Mouse (Mus musculus) thymus, postnatal 0 days (tissue): ENCODE data around the gene Pdcd11. TPM values are rescaled to one million over a fixed set of nuclear protein-coding genes. Genes with fewer than 3 reads are reported as not detected.
"Not testable (repeated sequence)": the region's sequence is repeated elsewhere in the genome, so short reads cannot be mapped to it uniquely, and the experiment has no call there.

Experiments used
- DNase-seq: peaks from one replicate; pipeline ENCODE4 v3.0.0-alpha.2; 2015; ENCODE audit warnings: low spot score
- polyA plus RNA-seq: library from polyadenylated mRNA; unstranded; fragments of >200 nt; fragmentation: Nextera tagmentation; extraction: Ambion mirVana; gene quantifications from 2 replicates; pipeline ENCODE4 v1.2.1, GENCODE M21; 2015

Pdcd11 gene
- polyA plus RNA-seq, 1 experiment from 2014 or later: 9.1 TPM

DNA sequence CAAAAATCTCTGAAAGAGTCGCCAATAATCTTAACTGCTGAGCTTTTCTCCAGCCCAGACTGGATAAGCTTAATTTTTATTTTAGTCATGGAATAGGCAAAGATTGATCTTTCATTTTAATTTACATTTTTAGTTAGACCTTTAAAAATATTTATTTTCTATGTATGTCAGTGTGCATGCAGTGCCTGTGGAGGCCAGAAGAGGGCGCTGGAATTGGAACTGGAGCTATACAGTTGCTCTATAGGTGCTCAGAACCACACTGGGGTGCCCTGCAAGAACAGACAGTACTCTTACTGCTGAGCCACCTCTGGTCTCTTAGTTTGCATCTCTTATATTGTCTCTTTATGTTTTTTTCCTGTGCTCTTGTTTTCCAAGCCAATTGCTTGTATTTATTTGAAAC is 32.2 kb downstream of the Pdcd11 start:
- DNase-seq: peak; percentile 50

DNA sequence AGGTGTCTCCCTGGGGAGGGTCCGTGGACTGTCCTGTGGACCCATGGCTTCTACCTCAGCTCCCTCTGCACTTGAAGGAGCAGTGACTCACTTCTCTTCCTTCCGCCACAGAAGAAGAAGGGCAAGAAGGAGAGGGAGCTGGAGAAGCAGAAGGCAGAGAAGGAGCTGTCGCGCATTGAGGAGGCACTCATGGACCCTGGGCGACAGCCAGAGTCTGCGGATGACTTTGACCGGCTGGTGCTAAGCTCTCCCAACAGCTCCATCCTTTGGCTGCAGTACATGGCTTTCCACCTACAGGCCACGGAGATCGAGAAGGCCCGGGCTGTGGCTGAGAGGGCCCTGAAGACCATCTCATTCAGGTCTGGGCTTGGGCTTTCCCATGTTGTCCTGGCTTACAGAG is 37.6 kb downstream of the Pdcd11 start:
- DNase-seq: no peak

DNA sequence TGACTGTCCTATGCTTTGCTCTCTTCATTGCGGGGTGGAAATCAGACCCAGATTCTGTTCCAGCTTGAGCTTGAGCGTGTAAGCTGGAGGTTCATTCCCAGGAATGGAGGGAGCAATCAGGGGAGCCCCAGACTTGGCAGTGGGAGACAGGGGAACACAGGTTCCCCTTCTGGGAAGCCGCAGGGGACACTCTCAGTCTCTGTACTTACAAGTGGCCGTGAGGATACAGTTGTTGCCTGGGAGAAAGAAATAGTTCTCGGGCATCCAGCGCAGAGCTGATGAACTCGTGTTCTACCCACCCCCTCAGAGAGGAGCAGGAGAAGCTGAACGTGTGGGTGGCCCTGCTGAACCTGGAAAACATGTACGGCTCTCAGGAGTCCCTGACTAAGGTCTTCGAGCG is 38.3 kb downstream of the Pdcd11 start:
- DNase-seq: no peak

DNA sequence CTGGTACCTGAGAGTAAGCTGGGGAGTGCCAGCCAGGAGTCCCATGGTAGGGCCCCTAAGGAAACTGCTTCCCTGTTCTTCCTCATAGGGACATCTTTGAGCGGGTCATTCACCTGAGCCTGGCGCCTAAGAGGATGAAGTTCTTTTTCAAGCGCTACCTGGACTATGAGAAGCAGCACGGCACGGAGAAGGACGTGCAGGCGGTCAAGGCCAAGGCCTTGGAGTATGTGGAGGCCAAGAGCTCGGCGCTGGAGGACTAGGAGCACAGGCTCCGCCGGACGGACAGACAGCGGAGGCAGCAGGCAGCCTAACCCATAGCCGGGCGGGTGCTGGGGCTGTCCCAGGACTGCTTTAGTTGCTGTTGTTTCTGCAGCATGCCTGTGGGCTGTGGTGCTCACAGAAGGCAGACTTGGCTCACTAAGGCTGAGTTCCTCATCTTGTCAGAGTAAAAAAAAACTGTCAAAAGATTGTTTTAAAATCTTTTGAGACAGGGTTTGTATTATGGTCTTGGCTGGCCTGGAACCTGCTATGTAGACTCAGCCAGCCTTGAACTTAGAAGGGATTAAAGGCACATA is 40.1 kb downstream of the Pdcd11 start:
- no peak for DNase-seq

DNA sequence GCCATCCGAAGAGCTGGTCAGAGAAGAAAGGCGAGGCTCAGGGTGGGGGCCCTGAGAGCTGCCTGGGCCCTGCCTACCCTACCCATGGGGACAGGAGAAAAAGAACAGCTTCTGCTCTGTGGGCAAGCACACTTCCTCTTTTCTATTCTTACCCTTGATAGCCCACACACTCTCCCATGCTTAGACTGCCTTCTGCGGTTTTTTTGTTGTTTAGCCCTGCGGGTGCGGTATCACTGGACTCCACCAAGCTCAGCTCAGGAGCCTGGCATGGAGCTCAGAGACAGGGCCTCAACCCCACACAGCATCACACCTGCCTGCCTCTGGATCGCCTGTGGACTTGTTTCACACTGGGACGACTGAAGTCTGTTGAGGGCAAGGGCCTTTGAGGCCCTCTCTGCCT is 42.6 kb downstream of the Pdcd11 start:
- DNase-seq: no peak

DNA sequence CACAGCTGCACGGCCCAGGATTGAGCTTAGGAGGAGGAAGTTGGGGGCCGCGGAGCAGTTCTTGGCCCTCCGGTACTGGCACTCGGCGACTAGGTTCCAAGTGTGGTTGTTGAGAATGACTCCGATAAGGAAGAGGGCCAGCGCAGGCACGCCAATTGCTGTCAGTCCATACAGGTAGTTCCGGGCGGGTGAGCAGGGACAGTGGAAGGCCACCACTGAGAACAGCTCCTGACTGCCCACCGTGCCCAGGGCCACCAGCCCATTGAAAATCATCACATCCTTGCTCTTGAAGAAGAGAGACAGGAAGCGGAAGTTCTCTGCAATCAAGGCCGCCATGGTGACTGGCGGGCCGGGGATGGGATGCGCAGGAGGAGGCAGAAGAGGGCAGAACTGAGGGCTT is 45.0 kb downstream of the Pdcd11 start:
- no peak for DNase-seq

DNA sequence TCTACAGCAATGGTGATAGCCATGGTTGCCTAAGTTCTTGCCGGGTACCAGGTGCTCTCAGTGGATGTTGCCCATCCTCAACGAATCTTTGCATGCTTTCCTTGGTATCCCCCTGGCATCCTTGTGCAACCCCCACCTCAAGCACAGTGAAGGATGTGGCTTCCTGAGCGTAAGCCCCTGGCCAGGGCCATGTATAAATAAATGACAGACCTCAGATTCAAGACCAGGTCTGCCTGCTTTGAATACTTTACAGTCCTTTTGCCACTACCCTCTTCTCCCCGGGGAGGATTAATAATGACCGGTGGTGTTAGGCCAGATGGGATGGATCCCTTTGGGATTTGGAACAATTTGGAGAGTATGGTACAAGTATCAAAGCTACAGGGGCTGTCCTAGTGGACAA is 45.6 kb downstream of the Pdcd11 start:
- no peak for DNase-seq

DNA sequence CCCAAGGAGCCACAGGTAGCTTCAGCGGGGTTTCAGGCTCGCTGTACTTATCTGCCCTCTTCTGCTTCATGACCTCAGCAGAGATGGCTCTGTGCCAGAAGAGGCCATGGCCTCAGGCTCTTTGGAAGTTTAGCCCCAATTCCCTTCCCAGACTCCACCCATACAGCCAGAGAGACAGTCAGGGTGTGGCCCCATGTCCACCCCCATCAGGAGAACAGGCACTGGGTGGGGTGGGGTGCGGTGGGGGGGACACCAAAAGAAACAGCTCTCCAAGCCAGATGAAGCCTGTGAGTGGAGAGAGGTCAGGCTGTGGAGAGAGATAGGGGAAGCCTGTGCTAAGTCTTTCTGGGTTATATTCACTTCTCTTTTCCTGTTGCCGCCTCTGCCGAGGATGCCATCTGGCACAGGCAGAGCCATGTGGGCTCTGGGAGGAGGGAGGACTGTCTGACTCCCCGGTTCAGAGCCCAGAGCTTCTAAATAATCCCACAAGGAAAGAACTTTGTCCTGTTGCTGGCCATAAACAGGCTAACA is 46.5 kb downstream of the Pdcd11 start:
- DNase-seq: peak; percentile 55

DNA sequence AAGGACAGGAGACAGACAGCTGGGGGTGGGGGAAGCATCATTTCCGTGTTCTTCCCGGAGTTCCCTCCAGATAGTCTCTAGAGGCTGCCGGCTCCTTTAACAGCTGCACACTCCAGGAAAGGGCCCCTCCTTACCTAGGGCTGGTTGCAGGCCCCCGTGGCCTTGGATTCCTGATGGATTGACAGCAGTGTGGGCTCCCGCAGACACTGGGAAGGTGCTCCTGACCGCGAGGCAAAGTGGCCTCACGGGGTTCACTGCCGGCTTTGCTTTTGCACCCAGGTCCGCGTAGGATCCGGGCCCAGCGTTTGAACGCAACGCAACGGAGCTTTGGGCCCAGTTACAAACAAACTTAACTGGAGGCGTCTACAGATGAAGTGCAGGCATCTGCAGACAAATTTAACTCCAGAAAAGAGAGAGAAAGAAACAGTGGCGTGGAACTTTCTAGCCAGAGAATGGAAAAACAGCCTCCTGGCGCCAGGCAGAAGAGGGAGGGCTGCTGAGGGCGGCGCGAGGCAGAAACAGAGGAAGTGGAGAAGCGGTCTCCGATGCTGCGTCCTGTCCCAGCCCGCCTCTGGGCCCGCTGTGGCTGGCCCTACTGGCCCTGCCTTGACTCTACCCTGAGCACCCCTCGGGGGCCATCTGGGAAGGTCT is 47.3 kb downstream of the Pdcd11 start, which contains the start of gene Calhm2:
TSS of gene Calhm2 (minus strand) at position 524 of the 651 bp plus-strand sequence.
- peak; percentile 51 for DNase-seq

DNA sequence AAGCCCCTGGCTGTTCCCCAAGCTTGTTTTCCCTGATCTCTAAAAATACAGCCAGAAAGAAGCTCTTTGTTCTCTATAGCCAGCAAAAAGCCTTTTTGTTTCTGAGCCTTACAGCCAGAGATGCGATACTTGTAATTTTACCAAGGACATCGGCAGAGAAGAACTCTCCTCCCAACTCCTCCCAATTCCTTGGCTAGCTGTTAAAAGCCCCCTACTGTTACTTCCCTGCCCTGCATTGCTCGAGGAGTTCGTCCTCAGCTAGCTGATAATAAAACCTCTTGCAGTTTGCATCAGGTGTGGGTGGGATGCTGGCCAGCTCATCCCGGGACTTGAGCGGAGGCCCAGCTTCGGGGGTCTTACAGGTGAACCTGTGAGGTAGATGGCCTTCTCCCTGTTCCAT is 49.0 kb downstream of the Pdcd11 start:
- not testable (repeated sequence) for DNase-seq

DNA sequence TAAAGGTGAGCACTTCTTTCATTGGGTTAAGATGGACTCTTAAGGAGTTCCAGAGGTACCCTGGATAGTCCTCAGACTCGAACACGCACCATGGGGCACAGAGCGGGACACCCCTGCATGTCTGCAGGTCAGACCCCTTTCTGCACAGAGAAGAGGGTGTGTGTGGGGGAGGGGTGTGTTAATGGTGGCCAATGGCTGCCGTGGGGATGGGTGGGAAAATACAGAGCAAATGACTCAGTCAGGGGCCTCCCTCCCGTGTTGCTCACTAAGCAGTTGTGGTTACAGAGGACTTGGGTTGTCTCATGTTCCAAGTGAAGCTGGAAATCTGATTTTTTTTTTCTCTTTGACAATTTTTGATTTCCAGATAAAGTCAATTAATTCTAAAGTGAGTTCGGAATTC is 51.9 kb downstream of the Pdcd11 start:
- no peak for DNase-seq

DNA sequence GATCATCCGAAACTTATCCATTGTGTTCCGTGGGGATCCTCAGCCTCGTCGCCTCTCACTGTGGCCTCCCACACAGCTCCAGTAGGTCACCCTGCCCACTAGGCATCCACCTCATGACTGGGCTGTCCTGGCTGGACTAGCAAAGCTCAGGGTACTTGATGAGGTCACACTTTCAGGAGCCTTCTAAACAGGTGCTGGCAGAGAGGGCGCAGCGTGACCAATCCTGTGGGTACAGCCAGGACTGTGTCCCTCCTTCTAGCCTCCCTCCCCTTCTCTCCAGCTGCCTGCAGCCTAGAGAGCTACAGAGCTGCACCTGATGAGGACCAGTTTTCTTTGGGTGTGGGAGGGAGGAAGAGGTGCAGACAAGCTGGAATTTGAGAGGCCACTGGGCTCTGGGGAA is 53.6 kb downstream of the Pdcd11 start, which contains the start of gene Calhm1:
TSS of gene Calhm1 (minus strand) at position 101 of the 400 bp plus-strand sequence.
- DNase-seq: no peak

DNA sequence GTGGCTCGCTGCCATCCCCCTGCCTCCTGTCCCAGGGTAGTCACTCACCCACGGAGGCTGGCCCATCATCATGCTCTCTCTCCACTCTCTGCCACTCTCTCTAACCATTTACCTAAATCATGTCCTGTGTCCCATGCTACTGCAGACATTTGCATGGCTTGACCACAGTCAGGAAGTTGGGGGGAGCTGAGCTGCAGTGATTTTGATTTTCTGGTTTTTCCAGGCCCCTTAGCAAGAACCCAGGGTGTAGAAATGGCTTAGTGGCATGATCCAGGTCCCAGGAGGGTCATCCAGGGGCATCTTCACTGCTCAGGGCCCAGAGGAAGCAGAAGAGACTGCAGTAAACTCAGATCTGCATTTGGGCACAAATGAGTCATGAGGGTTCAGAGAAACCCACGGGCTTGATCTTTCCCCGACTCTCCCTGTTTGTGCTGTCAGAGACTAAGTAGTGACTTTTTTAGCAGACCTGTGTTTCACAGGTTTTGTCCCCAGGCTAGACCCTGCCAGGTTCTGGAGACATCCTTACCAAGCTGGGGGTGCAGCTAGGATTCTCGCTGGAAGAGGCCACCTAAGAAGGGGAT is 57.8 kb downstream of the Pdcd11 start:
- DNase-seq: no peak

DNA sequence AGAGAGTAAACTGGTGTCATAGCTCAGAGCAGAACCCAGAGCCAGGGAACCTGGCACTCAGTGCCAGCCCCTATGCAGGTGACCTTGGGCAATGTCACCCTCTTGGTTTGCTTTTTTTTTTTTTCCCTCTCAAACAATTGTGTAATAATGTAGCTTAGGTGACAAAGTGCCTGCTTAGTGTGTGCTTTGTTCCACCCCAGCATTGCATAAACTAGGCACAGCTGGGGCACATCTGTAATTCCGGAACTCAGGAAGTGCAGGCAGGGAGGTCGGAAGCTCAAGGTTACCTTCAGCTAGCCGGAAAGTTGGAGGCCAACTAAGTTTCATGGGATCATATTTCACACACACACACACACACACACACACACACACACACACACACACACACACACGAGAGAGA is 59.3 kb downstream of the Pdcd11 start:
- DNase-seq: no peak

DNA sequence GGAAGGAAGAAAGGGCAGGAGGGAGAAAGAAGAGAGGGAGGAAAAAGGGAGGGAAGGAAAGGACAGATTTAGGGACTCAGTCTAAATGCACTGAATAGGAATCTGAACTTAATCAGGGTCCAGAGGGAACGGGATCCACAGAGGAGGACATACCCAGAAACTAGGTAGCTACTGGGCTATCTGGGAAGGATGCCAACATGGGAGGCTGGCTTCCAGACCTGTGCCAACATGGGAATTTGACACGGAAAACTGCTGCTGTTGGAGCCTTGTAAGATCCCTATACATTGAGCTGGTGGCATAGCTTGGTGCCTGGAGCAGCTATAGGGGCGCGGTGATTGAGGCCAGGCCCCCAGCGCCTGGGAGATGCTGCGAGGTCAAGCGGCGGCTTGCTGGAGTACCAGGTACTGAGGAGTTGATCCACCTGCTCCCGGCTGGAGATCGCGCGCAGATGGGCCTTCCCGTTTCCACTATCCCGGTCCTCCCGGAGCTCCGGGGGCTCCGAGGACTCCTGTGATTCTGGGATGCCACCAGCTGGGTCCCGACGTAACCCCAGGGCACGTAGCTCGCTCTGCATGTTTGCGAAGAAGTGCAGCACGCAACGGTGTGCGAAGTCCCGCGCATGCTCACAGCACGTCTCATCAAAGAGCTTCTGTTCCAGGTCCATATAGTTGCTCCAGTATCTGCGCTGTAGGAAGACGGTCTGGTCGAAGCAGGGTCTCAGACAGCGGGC is 60.9 kb downstream of the Pdcd11 start:
- no peak for DNase-seq

DNA sequence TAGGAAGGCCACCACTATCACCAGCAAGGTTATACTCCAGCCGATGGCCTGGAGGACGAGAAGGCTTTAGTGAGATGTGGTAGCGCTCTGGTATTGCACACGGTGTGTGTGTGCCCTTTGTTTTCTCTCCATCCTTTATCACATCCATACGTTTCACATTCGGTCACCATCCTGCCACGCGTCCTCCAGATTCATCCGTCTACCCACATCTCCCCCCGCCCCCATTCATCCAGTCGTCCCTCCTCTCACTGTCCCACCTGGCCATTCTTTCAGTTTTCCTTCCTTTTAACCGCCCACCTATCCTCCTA is 61.4 kb downstream of the Pdcd11 start:
- DNase-seq: no peak

DNA sequence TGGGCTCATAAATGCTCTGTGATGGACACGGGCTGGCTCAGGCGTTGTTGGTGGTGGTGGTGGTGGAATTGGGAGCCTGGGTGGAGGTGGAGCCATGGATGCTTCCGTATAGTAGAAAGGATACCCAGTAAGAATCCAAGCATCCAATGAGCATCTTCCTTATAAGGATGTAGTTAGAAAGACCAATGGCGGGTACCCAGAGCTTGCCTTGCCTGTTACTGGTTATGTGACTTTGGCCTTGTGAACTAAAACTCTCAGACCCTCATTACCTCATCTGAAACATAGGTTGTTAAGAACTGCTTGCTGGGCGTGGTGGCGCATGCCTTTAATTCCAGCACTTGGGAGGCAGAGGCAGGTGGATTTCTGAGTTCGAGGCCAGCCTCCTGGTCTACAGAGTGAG is 63.2 kb downstream of the Pdcd11 start:
- no peak for DNase-seq

DNA sequence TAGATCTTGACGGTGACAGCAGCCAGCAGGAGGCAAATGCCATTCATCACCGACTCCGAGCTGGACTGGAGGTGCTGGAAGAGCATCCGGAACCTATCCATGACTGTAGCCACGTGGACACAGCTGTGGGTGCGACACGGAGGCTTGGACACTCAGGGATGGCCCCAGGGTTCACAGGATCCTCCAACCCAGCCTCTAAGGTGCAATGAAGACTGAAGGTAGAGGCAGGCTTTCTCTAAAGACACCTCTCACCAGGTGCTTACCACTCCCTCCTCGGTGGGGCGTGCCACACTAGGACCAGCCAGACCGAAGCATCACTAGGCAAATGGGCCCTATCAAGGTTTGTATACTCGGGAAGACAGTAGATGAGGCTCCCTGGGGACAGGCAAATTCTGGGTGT is 67.1 kb downstream of the Pdcd11 start, which contains the start of gene Calhm3:
TSS of gene Calhm3 (minus strand) at position 101 of the 400 bp plus-strand sequence.
- no peak for DNase-seq

DNA sequence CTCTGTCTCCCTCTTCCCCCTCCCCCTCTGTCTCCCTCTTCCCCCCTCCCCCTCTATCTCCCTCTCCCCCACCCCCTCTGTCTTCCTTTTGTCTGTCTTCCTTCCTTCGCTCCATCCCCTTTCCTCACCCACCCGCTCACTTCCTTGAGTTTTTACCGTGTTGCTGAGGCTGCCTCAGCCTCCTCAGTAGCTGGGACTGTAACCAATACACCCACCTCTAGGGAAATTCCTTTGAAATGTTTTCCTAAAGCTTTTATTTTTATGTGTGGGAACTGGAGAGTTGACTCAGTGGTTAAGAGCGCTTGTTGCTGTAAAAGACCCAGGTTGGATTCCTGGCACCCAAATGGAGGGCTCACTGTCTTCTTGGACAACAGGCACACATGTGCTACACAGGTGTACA is 71.1 kb downstream of the Pdcd11 start:
- DNase-seq: no peak

DNA sequence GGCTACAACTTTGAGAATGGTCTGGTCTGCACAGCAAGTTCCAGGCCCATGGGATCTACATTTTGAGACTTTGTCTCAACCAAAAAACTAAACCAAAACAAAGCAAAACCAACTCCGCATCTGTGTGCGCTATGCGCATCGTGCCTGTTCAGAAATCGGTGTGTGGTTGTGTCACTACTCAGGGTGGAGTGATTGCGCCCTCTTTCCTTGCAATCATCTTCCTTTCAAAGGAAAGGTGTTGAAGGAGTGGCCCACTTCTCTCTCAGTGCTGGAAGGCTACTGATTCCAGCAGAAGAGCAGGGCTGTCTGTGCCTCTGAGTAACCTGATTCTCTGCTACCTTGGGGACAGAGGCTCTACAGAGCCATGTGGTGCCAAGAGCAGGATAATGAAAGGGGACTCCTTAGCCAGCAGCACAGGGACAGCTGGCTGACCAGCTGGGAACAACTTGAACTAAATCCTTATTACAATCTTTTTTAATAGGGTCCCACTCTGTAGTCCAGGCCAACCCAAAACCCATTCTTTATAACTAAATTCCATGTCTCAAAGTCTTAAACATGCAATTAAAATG is 72.7 kb downstream of the Pdcd11 start:
- DNase-seq: no peak

DNA sequence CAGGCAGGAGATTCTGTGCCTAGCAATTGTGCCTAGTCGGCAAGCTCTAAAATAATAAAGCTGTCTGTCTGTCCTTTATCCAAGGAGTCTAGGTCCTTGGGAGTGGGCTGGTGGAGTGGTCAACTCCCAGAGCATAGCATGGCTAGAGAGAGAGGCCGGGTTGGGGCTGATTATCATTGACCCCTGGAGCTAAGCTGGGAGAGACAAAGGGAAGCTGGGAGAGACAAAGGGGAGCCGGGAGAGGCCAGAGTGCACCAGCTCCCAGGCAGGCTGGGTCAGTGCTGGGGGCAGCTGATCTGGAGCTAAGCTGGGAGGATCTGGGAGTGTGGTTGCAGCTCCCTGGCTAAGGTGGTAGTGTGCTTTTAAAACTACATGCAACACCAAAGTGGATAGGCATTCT is 76.2 kb downstream of the Pdcd11 start:
- DNase-seq: no peak
